Mouse (Mus musculus): ENCODE measurements around the gene Tmigd1. TPM values are rescaled to one million over a fixed set of nuclear protein-coding genes. Genes with fewer than 3 reads are reported as not detected.

The Tmigd1 gene
- total RNA-seq, 2 experiments from 2014 or later: 0.26 TPM; not detected in 1

- TF ChIP-seq CTCF (IDR thresholded peaks at IDR 0.05): no peak
- DNase-seq: peak; percentile 24
- intact Hi-C loops (cut with DNase I): loop anchor here (2.0 to 10.0 kb wide), 2 partner anchors 43 to 215 kb away; partner anchors contain the start of genes Bhlha9, Cpd and Trarg1
- H3K27ac ChIP-seq: peak overlapping the region; percentile 75
- H3K4me3 ChIP-seq: no peak overlapping the region
These were observed 12.4 kb upstream of the Tmigd1 start for GRCm38 (mm10) chr11:76889339-76890164.

DNA sequence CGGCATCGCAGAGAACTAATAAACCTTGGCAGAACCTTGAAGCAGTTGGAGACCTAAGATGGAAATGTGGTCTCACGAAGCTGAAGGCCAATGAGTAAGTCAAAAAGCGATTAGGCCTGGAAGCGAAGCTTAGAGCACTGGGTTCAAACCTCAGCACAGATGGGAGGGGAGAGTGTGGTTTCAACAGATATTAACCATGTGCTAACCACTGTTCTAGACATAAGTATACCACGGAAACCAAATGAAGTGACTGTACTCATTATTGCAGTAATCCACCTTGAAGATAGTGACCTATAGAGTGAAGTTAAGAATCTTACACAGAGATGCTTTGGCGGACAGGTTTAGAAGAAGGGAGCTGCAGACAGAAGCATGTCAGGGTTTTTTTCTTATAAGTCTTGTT, 10.8 kb upstream of the Tmigd1 start:
- peak overlapping the region; percentile 61 for H3K27ac ChIP-seq
- intact Hi-C loops (cut with DNase I): loop anchor here (2.0 to 10.0 kb wide), 2 partner anchors 44 to 216 kb away; partner anchors contain the start of genes Bhlha9, Cpd and Trarg1
- H3K4me3 ChIP-seq: no peak overlapping the region
- TF ChIP-seq CTCF (IDR thresholded peaks at IDR 0.05): no peak
- no peak for DNase-seq

GRCm38 (mm10) chr11:76891738-76892349, 10.1 kb upstream of the Tmigd1 start:
- intact Hi-C loops (cut with DNase I): loop anchor here (2.0 to 10.0 kb wide), 2 partner anchors 45 to 217 kb away; partner anchors contain the start of genes Bhlha9, Cpd and Trarg1
- Histone ChIP-seq H3K27ac (no peak overlapping the region; the same call in 1 of the 2 replicates), H3K4me3 (no peak overlapping the region)
- no peak for TF ChIP-seq CTCF (IDR thresholded peaks at IDR 0.05)
- no peak for DNase-seq

DNA sequence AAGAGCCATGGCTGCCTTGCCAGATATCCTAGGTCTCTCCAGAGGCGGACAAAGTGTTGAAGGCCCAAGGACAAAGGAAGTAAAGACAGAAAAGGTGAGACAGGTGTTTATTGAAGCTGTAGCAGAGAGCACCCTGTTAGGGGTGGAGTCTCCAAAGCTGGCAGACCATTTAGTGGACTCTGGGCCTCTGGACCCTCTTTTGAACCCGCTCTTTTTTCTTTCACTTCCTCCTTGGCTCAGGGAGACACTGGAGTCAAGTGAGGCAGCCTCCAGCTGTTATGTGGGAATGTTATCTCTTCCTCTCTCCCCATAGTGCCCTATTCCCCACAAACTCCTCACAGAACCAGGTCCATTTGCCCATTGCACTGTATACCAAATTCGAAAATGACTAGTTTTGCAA, 9.0 kb upstream of the Tmigd1 start:
- no peak for TF ChIP-seq CTCF (IDR thresholded peaks at IDR 0.05)
- no peak for DNase-seq
- Histone ChIP-seq H3K27ac (peak overlapping the region; percentile 66), H3K4me3 (no peak overlapping the region)
- intact Hi-C loops (cut with DNase I): loop anchor here (10.0 kb wide), 1 partner anchor 218 kb away; the partner anchor contains the start of genes Bhlha9 and Trarg1

- H3K4me3 ChIP-seq: peak overlapping the region; percentile 34; the same call in 1 of the 2 replicates
- peak; percentile 30 for DNase-seq
- intact Hi-C loops (cut with DNase I): loop anchor here (10.0 kb wide), 1 partner anchor 219 kb away; the partner anchor contains the start of genes Bhlha9 and Trarg1
- TF ChIP-seq CTCF (IDR thresholded peaks at IDR 0.05): no peak
- H3K27ac ChIP-seq: peak overlapping the region; percentile 66
These were observed 8.4 kb upstream of the Tmigd1 start for GRCm38 (mm10) chr11:76893570-76893969.

DNA sequence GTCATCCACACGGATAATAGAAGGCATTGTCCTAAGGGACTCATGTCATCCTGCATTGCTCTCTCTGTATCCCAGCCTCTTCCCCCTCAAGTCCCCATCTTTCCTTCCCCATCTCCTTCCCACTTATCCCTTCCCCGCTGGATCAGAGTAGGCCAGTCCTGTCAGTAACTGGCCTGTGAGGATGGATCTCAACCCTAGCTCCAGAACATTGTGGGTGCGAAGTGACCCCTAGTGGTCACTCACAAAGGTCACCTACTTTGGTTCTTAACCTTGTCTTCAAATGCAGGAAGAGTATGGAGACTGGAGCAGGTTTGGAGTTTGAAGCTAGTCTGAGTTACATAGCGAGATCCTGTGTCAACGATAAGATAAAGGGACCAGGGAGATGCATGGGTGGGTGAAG, 7.7 kb upstream of the Tmigd1 start:
- DNase-seq: peak; percentile 73

DNA sequence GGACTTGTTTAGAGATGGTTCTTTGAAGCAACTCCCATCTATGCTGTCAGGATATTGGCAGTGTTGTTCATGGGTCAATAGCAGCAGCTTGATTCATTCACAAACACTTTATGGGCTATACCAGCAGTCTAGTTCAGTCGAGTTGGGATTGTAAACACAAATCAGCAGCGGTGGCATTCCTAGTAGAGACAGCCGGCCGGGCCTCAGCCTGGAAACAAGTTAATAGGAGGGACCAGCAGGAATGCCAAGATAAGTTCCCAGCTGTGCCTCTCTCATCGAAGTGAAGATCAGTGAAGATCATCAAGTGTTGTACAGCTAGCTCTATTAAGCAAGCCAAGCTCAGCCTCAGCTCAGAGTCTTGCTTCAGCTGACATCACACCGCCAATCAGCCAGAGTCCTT, 5.6 kb upstream of the Tmigd1 start:
- no peak for DNase-seq
- no peak overlapping the region for H3K4me3 ChIP-seq
- peak overlapping the region; percentile 0; the same call in 1 of the 2 replicates for H3K27ac ChIP-seq
- TF ChIP-seq CTCF (IDR thresholded peaks at IDR 0.05): no peak
- intact Hi-C loops (cut with DNase I): loop anchor here (10.0 kb wide), 1 partner anchor 222 kb away; the partner anchor contains the start of genes Bhlha9 and Trarg1

More for the DNA sequence above, 7.7 kb upstream of the Tmigd1 start:
- Histone ChIP-seq H3K27ac (peak overlapping the region; percentile 66), H3K4me3 (peak overlapping the region; percentile 34)
- TF ChIP-seq CTCF (IDR thresholded peaks at IDR 0.05): peak; percentile 87
- intact Hi-C loops (cut with DNase I): loop anchor here (1.0 to 10.0 kb wide), 2 partner anchors 104 to 219 kb away; partner anchors contain the start of genes Bhlha9 and Trarg1

GRCm38 (mm10) chr11:76897126-76897525, 4.8 kb upstream of the Tmigd1 start:
- no peak for TF ChIP-seq CTCF (IDR thresholded peaks at IDR 0.05)
- H3K4me3 ChIP-seq: no peak overlapping the region
- peak overlapping the region; percentile 57; the same call in 1 of the 2 replicates for H3K27ac ChIP-seq
- intact Hi-C loops (cut with DNase I): loop anchor here (10.0 kb wide), 1 partner anchor 222 kb away; the partner anchor contains the start of genes Bhlha9 and Trarg1
- DNase-seq: no peak

DNA sequence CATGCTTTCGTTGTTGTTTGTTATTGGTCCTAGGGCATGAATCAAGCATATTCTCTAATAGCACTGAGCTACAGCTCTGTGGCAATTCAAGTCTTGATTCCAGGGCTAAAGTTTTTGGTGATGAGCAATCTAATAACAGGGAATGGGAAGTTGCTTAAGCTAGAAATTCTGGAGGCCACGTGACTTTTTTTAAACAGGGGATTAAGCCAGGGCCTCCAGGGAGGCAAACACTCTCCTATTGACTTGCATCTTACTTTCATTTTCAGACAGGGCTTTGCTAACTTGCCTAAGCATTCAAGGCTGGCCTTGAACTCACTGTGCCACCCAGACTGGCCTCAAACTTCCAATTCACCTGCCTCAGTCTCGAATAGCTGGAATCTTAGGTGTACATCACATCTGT, 4.1 kb upstream of the Tmigd1 start:
- peak; percentile 22 for DNase-seq
- Histone ChIP-seq H3K27ac (peak overlapping the region; percentile 57), H3K4me3 (no peak overlapping the region; the same call in 1 of the 2 replicates)
- TF ChIP-seq CTCF (IDR thresholded peaks at IDR 0.05): no peak
- intact Hi-C loops (cut with DNase I): loop anchor here (10.0 kb wide), 1 partner anchor 223 kb away; the partner anchor contains the start of genes Bhlha9 and Trarg1

- Histone ChIP-seq H3K4me3 (no peak overlapping the region), H3K27ac (no peak overlapping the region)
- DNase-seq: no peak
- TF ChIP-seq CTCF (IDR thresholded peaks at IDR 0.05): no peak
- intact Hi-C loops (cut with DNase I): loop anchor here (10.0 kb wide), 1 partner anchor 224 kb away; the partner anchor contains the start of genes Bhlha9 and Trarg1
These were observed 3.2 kb upstream of the Tmigd1 start for GRCm38 (mm10) chr11:76898751-76899150.

- TF ChIP-seq CTCF (IDR thresholded peaks at IDR 0.05): peak; percentile 44
- intact Hi-C loops (cut with DNase I): loop anchor here (10.0 kb wide), 1 partner anchor 225 kb away; the partner anchor contains the start of genes Bhlha9 and Trarg1
- no peak overlapping the region for H3K4me3 ChIP-seq
- DNase-seq: no peak
- no peak overlapping the region for H3K27ac ChIP-seq
These were observed 1.9 kb upstream of the Tmigd1 start for GRCm38 (mm10) chr11:76899758-76900738.

Measured in gastrocnemius, adult 2 months (tissue).